Mouse (Mus musculus) CH12.LX (cell line): Measurements from ENCODE around the gene Agpat3. TPM values are rescaled to one million over a fixed set of nuclear protein-coding genes. Genes with fewer than 3 reads are reported as not detected.

Experiments used
- DNase-seq: peaks from one replicate; pipeline ENCODE4 v3.0.0-alpha.2; 2013; ENCODE audit errors: extremely low read depth
- H3K27ac ChIP-seq: 2 replicates; pipeline ENCODE4 v1.5.1; 2012; ENCODE audit warnings: low read depth, mild to moderate bottlenecking, control low read depth, moderate library complexity; ENCODE audit not compliant: insufficient read depth
- H3K27me3 ChIP-seq: replicated peaks from 2 replicates; pipeline ENCODE3; 2012; ENCODE audit warnings: inconsistent platforms
- H3K36me3 ChIP-seq, 2 experiments: replicated peaks in 1 of 2; 2 replicates each; pipeline versions ENCODE3 to v1.6.1; 2012; ENCODE audit warnings: inconsistent platforms in 1 of 2, low read length in 1 of 2, mild to moderate bottlenecking in 1 of 2, mixed read lengths in 1 of 2, moderate library complexity in 1 of 2; ENCODE audit not compliant: control insufficient read depth in 1 of 2, insufficient read depth in 1 of 2
- H3K4me1 ChIP-seq, 2 experiments: 2 replicates each; pipeline ENCODE4 v1.6.1; 2012; ENCODE audit warnings: inconsistent platforms in 1 of 2, moderate library complexity in 1 of 2; ENCODE audit not compliant: insufficient read depth in 2 of 2, control insufficient read depth in 1 of 2
- H3K4me2 ChIP-seq: 2 replicates; pipeline ENCODE4 v1.6.1; 2012; ENCODE audit warnings: low read depth, mild to moderate bottlenecking, control low read depth; ENCODE audit not compliant: poor library complexity, insufficient read depth, severe bottlenecking
- H3K4me3 ChIP-seq, 3 experiments: fragments of 150-350 bp in 1 of 3; sonication (generic) in 1 of 3; replicated peaks in 1 of 3; 2 replicates each; pipeline versions ENCODE3 to v1.5.1; 2011 to 2012; ENCODE audit warnings: low read depth in 2 of 3, low read length in 2 of 3, mild to moderate bottlenecking in 2 of 3, moderate library complexity in 2 of 3, control low read depth in 1 of 3, improper control_type of control experiment in 1 of 3, inconsistent platforms in 1 of 3, mixed read lengths in 1 of 3; ENCODE audit not compliant: poor library complexity in 1 of 3
- H3K79me2 ChIP-seq: replicated peaks from 2 replicates; pipeline ENCODE4 v1.6.1; 2012; ENCODE audit warnings: mild to moderate bottlenecking, moderate library complexity; ENCODE audit not compliant: control insufficient read depth, poor library complexity, insufficient read depth, severe bottlenecking; ENCODE audit errors: extremely low read depth
- H3K9ac ChIP-seq: 2 replicates; pipeline ENCODE4 v1.6.1; 2012; ENCODE audit warnings: low read depth, mild to moderate bottlenecking, control low read depth, moderate library complexity; ENCODE audit not compliant: insufficient read depth
- H3K9me3 ChIP-seq: replicated peaks from 2 replicates; pipeline ENCODE3; 2012; ENCODE audit warnings: low read length, inconsistent platforms, mixed read lengths
- BHLHE40 ChIP-seq: IDR thresholded peaks from 2 replicates; pipeline ENCODE4 v1.6.1; 2011; ENCODE audit warnings: mild to moderate bottlenecking, low read depth, low read length, improper control_type of control experiment
- CHD1 ChIP-seq: IDR thresholded peaks from 2 replicates; pipeline ENCODE4 v1.6.1; 2012; ENCODE audit warnings: low read depth, low read length, improper control_type of control experiment, inconsistent platforms
- E2F4 ChIP-seq: IDR thresholded peaks from 2 replicates; pipeline ENCODE4 v1.6.1; 2011; ENCODE audit warnings: low read depth, low read length, improper control_type of control experiment; ENCODE audit not compliant: insufficient replicate concordance
- EP300 ChIP-seq: IDR thresholded peaks from 2 replicates; pipeline ENCODE4 v1.6.1; 2011; ENCODE audit warnings: low read length, improper control_type of control experiment
- HCFC1 ChIP-seq: IDR thresholded peaks from 2 replicates; pipeline ENCODE4 v1.6.1; 2012; ENCODE audit warnings: low read depth, mild to moderate bottlenecking, inconsistent platforms, low read length, improper control_type of control experiment
- JUND ChIP-seq: conservative IDR thresholded peaks from 2 replicates; pipeline ENCODE4 v1.6.1; 2011; ENCODE audit warnings: low read depth, low read length, improper control_type of control experiment
- KAT2A ChIP-seq: IDR thresholded peaks from 2 replicates; pipeline ENCODE4 v1.6.1; 2012; ENCODE audit warnings: low read length, improper control_type of control experiment, inconsistent platforms; ENCODE audit not compliant: insufficient replicate concordance
- MAFK ChIP-seq: IDR thresholded peaks from 2 replicates; pipeline ENCODE4 v1.6.1; 2011; ENCODE audit warnings: low read length, improper control_type of control experiment; ENCODE audit not compliant: insufficient replicate concordance
- MXI1 ChIP-seq: IDR thresholded peaks from 2 replicates; pipeline ENCODE4 v1.6.1; 2011; ENCODE audit warnings: mild to moderate bottlenecking, low read depth, low read length, improper control_type of control experiment
- NRF1 ChIP-seq: IDR thresholded peaks from 2 replicates; pipeline ENCODE4 v1.6.1; 2014; ENCODE audit warnings: low read depth, mild to moderate bottlenecking, inconsistent platforms, low read length, improper control_type of control experiment, moderate library complexity
- PAX5 ChIP-seq: IDR thresholded peaks from 2 replicates; pipeline ENCODE4 v1.6.1; 2012; ENCODE audit warnings: low read length, inconsistent platforms, mixed read lengths
- POLR2AphosphoS2 ChIP-seq: IDR thresholded peaks from 2 replicates; pipeline ENCODE4 v1.6.1; 2011; ENCODE audit warnings: low read depth, low read length, improper control_type of control experiment
- RAD21 ChIP-seq: IDR thresholded peaks from 2 replicates; pipeline ENCODE4 v1.6.1; 2011; ENCODE audit warnings: low read depth, mild to moderate bottlenecking, low read length, improper control_type of control experiment, moderate library complexity
- SMC3 ChIP-seq: IDR thresholded peaks from 2 replicates; pipeline ENCODE4 v1.6.1; 2011; ENCODE audit warnings: low read depth, low read length, improper control_type of control experiment
- TCF12 ChIP-seq: IDR thresholded peaks from 2 replicates; pipeline ENCODE4 v1.6.1; 2014; ENCODE audit warnings: low read depth, mild to moderate bottlenecking, inconsistent platforms, low read length, improper control_type of control experiment
- UBTF ChIP-seq: IDR thresholded peaks from 2 replicates; pipeline ENCODE4 v1.6.1; 2012; ENCODE audit warnings: low read depth, mild to moderate bottlenecking, inconsistent platforms, low read length, improper control_type of control experiment, moderate library complexity
- ZC3H11A ChIP-seq: IDR thresholded peaks from 2 replicates; pipeline ENCODE4 v1.6.1; 2012; ENCODE audit warnings: low read depth, mild to moderate bottlenecking, inconsistent platforms, low read length, improper control_type of control experiment
- ZNF384 ChIP-seq: IDR thresholded peaks from 2 replicates; pipeline ENCODE4 v1.6.1; 2012; ENCODE audit warnings: low read depth, low read length, improper control_type of control experiment, inconsistent platforms
- dilution Hi-C: fragments of 300-500 bp; cut with MboI; formaldehyde crosslinking; loops from 2 replicates; pipeline ENCODE4 v1.14.3; 2020; ENCODE audit warnings: low sequenced_read_pairs; ENCODE audit not compliant: extremely low pct_unique_long_range_greater_than_20kb, extremely low pct_ligation_motif_present
- in situ Hi-C: fragments of 300-500 bp; cut with MboI; formaldehyde crosslinking; loops from 3 replicates; pipeline ENCODE4 v1.14.3; 2019; ENCODE audit warnings: low sequenced_read_pairs, low pct_ligation_motif_present, low pct_unique_long_range_greater_than_20kb, mixed read lengths
- polyA plus RNA-seq: library from polyadenylated mRNA; unstranded; fragments of >175 nt; gene quantifications from 2 replicates; pipeline ENCODE4 v1.2.1, GENCODE M21; 2012; ENCODE audit warnings: low read depth; ENCODE audit not compliant: insufficient read length
- total RNA-seq, 2 experiments: library from RNA; depleted of rRNA; stranded (reverse); fragments of 300-350 nt in 1 of 2; fragments of >200 nt in 1 of 2; gene quantifications; 2 replicates each; pipeline ENCODE4 v1.2.3; 2012 to 2014

Gene Agpat3
- total and polyA plus RNA-seq, 3 experiments = 36.7 to 67.2 (median 63.1) TPM

DNA sequence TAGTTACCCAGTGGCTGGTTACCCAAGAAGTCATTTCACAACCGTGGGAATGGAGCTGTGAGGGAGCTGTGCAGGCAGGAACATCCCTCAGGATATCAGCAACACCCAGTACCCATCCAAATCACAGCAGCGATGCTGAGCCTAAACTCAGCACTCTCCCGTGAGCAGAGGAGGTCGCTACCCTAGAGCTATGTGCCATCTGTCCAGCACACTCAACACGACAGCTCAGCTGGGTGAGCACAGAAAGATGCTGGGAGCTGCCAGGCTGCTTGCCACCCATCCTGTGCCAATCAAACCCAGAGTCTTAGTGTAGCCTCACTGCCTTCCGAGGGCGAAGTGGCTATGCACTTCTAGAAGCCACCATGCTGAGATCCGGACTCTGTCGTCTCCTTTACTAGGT lies 32.3 kb downstream of the Agpat3 start:
- in situ Hi-C loops (no loop called here), dilution Hi-C loops (no loop called here)
- no peak for TF ChIP-seq ZC3H11A
- Histone ChIP-seq H3K9ac (no peak overlapping the region), H3K4me1 (peaks cover 0 to 14% of the 10 kb centered on the region in 2 experiments; a peak in 2 of 4 replicates), H3K36me3 (peaks cover 0 to 22% of the 10 kb centered on the region in 2 experiments), H3K4me2 (no peak overlapping the region), H3K79me2 (no peaks in the 10 kb centered on the region), H3K4me3 (no peak overlapping the region), H3K27me3 (no peaks in the 10 kb centered on the region), H3K27ac (no peak overlapping the region), H3K9me3 (no peaks in the 10 kb centered on the region)
- DNase-seq = no peak

GRCm38 (mm10) chr10:78317270-78317923 lies 34.9 kb downstream of the Agpat3 start:
- Histone ChIP-seq H3K79me2 (no peaks in the 10 kb centered on the region), H3K27ac (no peak overlapping the region), H3K4me3 (no peak overlapping the region), H3K36me3 (peaks cover 0 to 13% of the 10 kb centered on the region in 2 experiments), H3K27me3 (no peaks in the 10 kb centered on the region), H3K9me3 (no peaks in the 10 kb centered on the region), H3K9ac (no peak overlapping the region), H3K4me2 (no peak overlapping the region), H3K4me1 (peaks cover 0 to 10% of the 10 kb centered on the region in 2 experiments; a peak in 2 of 4 replicates)
- dilution Hi-C loops = no loop called here
- in situ Hi-C loops = no loop called here
- DNase-seq = no peak
- TF ChIP-seq PAX5 = no peak
- TF ChIP-seq E2F4 = no peak
- TF ChIP-seq MXI1 = no peak
- no peak for TF ChIP-seq MAFK
- TF ChIP-seq KAT2A = no peak
- no peak for TF ChIP-seq NRF1
- no peak for TF ChIP-seq ZC3H11A
- no peak for TF ChIP-seq HCFC1
- TF ChIP-seq ZNF384 = no peak
- TF ChIP-seq SMC3 = no peak
- no peak for TF ChIP-seq CHD1
- no peak for TF ChIP-seq POLR2AphosphoS2
- no peak for TF ChIP-seq UBTF
- TF ChIP-seq EP300 = no peak
- no peak for TF ChIP-seq RAD21
- no peak for TF ChIP-seq BHLHE40
- no peak for TF ChIP-seq TCF12
- no peak for TF ChIP-seq JUND
